Mouse (Mus musculus) forebrain, embryonic 15.5 days (tissue): ENCODE results near the gene 4930596D02Rik. TPM values are rescaled to one million over a fixed set of nuclear protein-coding genes. Genes with fewer than 3 reads are reported as not detected.

Source experiments
- ATAC-seq: fragments of 200-750 bp; cut with Nextera tagmentation; replicated peaks from 2 replicates; pipeline ENCODE4 v1.8.0; 2017; ENCODE audit warnings: mild to moderate bottlenecking, moderate TSS enrichment, moderate library complexity
- H3K27ac ChIP-seq: fragments of 300-500 bp; sonication (generic); replicated peaks from 2 replicates; pipeline ENCODE4 v1.5.1; 2015; ENCODE audit warnings: mild to moderate bottlenecking, inconsistent platforms
- H3K27me3 ChIP-seq: fragments of 300-500 bp; sonication (generic); 2 replicates; pipeline ENCODE4 v1.6.1; 2015; ENCODE audit warnings: inconsistent platforms
- H3K36me3 ChIP-seq: fragments of 300-500 bp; sonication (generic); 2 replicates; pipeline ENCODE4 v1.6.1; 2015; ENCODE audit warnings: mild to moderate bottlenecking, inconsistent platforms
- H3K4me1 ChIP-seq: fragments of 300-500 bp; sonication (generic); 2 replicates; pipeline ENCODE4 v1.6.1; 2015; ENCODE audit warnings: inconsistent platforms
- H3K4me2 ChIP-seq: fragments of 300-500 bp; sonication (generic); replicated peaks from 2 replicates; pipeline ENCODE4 v1.6.1; 2015; ENCODE audit warnings: mild to moderate bottlenecking, inconsistent platforms
- H3K4me3 ChIP-seq: fragments of 300-500 bp; sonication (generic); 2 replicates; pipeline ENCODE4 v1.5.1; 2015; ENCODE audit warnings: mild to moderate bottlenecking, inconsistent platforms
- H3K9ac ChIP-seq: fragments of 300-500 bp; sonication (generic); replicated peaks from 2 replicates; pipeline ENCODE4 v1.6.1; 2015; ENCODE audit warnings: mild to moderate bottlenecking, inconsistent platforms
- H3K9me3 ChIP-seq: fragments of 300-500 bp; sonication (generic); 2 replicates; pipeline ENCODE4 v1.6.1; 2016; ENCODE audit warnings: inconsistent platforms
- WGBS: fragments of 180-500 bp; shearing (Covaris S2); methylation state at CpG from one replicate; pipeline ENCODE4 v1.1.7; 2015; ENCODE audit warnings: mixed read lengths; 5-methylcytosine and 5-hydroxymethylcytosine counted together
- polyA plus RNA-seq: library from polyadenylated mRNA; unstranded; fragments of >200 nt; fragmentation: Nextera tagmentation; extraction: Ambion mirVana; gene quantifications from 2 replicates; pipeline ENCODE4 v1.2.1, GENCODE M21; 2015

The 4930596D02Rik gene
- not detected in 2 replicates for polyA plus RNA-seq

- Histone ChIP-seq H3K27ac (no peak within 1 kb of the TSS), H3K9me3 (no peaks in the 10 kb centered on the region), H3K4me1 (no peaks in the 10 kb centered on the region), H3K27me3 (no peaks in the 10 kb centered on the region), H3K4me3 (no peak within 1 kb of the TSS), H3K4me2 (no peak within 1 kb of the TSS), H3K9ac (no peak within 1 kb of the TSS), H3K36me3 (no peaks in the 10 kb centered on the region)
- WGBS, result 76% methylated on average over 4 of the region's 4 CpGs
- ATAC-seq, result no peak
Measured at GRCm38 (mm10) chr14:35811878-35812277, at the start of gene 4930596D02Rik. Gene 4930596D02Rik, minus strand, starts transcription at chr14:35811978.

DNA sequence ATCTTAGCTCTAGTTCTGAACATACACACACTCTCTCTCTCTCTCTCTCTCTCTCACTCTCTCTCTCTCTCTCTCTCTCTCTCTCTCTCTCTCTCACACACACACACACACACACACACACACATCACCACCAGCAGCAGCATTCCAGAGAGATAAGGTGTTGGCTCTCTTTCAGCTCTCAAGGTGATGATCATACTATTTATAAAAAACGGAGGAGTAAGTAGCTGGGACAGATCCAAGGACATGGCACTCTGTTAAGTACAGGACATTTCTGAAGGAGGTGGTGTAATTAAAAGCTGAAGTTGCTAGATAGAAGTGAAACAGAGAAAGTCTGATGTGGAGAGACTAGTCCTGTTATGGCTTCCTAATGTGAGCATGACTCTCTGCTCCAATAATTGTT, 41.5 kb upstream of the 4930596D02Rik start:
- Histone ChIP-seq H3K4me3 (no peak overlapping the region), H3K9ac (no peak overlapping the region), H3K36me3 (no peaks in the 10 kb centered on the region), H3K4me1 (peaks cover 4% of the 10 kb centered on the region; the same call in 1 of the 2 replicates), H3K27me3 (no peaks in the 10 kb centered on the region), H3K4me2 (no peak overlapping the region), H3K27ac (no peak overlapping the region), H3K9me3 (no peaks in the 10 kb centered on the region)
- 75% methylated on average over 1 of the region's 1 CpGs for WGBS
- no peak for ATAC-seq

DNA sequence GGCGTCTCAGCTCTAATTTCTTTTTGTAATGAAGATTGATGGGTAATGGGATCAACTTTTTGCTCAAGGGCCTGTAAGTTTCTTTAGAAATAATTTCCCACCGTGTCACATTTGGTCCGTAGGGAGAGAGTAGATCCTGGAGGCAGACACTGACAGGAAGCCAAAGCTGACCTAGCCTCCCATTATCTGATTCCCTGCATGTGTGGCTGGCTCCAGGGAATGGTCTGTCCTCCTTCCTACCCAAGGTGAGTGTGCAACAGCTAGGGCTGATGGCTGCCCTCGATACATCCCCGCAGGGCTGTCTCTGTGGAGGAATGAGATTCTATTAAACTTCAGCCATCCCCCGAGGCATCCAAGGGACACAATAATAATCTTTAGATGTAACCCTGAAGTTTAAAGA, 33.5 kb upstream of the 4930596D02Rik start:
- Histone ChIP-seq H3K27ac (no peak overlapping the region), H3K36me3 (no peaks in the 10 kb centered on the region), H3K27me3 (no peaks in the 10 kb centered on the region), H3K9ac (no peak overlapping the region), H3K9me3 (no peaks in the 10 kb centered on the region), H3K4me1 (no peaks in the 10 kb centered on the region), H3K4me3 (no peak overlapping the region), H3K4me2 (no peak overlapping the region)
- no peak for ATAC-seq
- WGBS, result 88% methylated on average over 6 of the region's 6 CpGs

DNA sequence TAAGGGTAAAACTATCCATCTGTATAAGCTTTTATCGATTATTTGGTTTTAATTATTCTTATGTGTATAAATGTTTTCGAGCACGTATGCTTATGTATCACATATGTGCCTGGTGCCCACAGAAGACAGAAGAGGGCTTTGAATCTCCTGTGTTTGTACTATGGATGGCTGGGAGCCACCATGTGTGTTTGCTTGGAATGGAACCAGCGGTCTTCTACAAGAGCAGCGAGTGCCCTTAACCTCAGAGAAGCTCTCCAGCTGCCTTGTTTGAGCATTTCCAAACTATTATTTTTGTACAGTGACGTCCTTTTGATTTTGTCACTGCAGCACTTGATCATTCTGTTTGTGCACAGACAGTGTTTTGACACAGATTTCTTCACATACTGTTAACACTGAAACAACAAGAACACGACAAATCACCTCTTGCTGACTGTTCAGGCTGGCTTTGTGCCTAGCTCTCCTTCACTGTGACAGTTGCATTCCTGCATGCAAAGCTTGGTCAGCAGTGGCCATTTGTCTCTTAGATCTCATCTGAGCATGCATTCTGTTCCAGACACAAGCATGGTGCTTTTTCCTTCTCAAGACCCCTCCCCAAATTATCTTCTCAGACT, 30.4 kb upstream of the 4930596D02Rik start:
- no peak overlapping the region for H3K4me3 ChIP-seq
- no peaks in the 10 kb centered on the region for H3K9me3 ChIP-seq
- peak; percentile 41; the same call in 1 of the 2 replicates for ATAC-seq
- WGBS, result 50% methylated on average over 7 of the region's 7 CpGs
- no peak overlapping the region for H3K27ac ChIP-seq
- no peaks in the 10 kb centered on the region for H3K36me3 ChIP-seq
- no peak overlapping the region for H3K4me2 ChIP-seq
- no peak overlapping the region for H3K9ac ChIP-seq
- H3K4me1 ChIP-seq, result no peaks in the 10 kb centered on the region
- no peaks in the 10 kb centered on the region for H3K27me3 ChIP-seq

DNA sequence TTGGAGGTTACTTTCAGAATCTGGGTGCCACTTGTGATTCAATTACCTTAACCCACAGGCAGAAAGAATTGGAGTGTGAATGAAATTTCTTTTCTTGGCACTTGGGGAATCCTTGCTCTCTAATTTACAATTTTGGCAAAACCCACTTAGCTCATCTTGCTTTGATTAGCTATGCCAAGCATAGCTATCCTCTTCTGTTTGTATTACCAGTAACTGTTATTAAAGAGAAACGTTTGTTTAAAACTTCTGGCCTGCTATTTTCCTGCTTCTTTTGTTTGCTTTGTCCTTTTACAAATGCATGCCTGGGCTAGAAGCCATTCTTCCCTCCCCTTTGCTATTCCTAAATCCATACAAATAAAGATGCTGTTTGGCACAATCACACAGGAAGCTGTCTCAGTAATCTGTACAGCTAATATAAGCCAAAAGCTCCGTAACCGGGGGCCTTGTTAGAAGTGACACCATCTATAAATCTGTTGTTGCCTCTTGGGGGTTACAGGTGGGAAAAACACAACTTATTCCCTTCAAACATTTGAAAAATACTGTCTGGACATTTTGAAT, 19.0 kb downstream of the 4930596D02Rik start:
- peak; percentile 70; the same call in 1 of the 2 replicates for ATAC-seq

DNA sequence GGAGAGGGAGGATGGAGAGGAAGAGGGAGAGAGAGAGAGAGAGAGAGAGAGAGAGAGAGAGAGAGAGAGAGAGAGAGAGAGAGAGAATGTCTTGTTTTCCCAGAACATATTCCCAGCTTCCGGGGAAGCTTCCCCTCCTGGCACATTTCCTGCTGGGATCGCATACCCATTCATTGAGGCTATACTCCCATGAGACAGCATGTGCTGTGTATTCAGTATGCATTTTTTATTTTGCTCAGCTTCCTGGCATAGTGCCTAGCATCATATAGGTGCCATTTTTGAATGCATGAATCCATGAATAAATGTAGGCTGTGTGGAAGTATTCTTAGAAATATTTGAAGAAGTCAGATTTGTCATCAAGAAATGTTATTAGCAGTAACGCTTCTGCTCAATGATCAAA, 31.7 kb downstream of the 4930596D02Rik start:
- no peak overlapping the region for H3K4me2 ChIP-seq
- H3K9me3 ChIP-seq, result no peaks in the 10 kb centered on the region
- H3K9ac ChIP-seq, result no peak overlapping the region
- H3K4me3 ChIP-seq, result no peak overlapping the region
- H3K27me3 ChIP-seq, result no peaks in the 10 kb centered on the region
- no peaks in the 10 kb centered on the region for H3K36me3 ChIP-seq
- H3K27ac ChIP-seq, result no peak overlapping the region
- 65% methylated on average over 3 of the region's 3 CpGs for WGBS
- H3K4me1 ChIP-seq, result no peaks in the 10 kb centered on the region
- ATAC-seq, result peak; percentile 43; the same call in 1 of the 2 replicates

More for the DNA sequence above, 19.0 kb downstream of the 4930596D02Rik start:
- no peaks in the 10 kb centered on the region for H3K27me3 ChIP-seq
- 15% methylated on average over 3 of the region's 3 CpGs for WGBS
- no peak overlapping the region for H3K9ac ChIP-seq
- H3K4me2 ChIP-seq, result no peak overlapping the region
- no peaks in the 10 kb centered on the region for H3K9me3 ChIP-seq
- H3K4me1 ChIP-seq, result 0 out of 2 replicates have a peak, but pooled peaks cover 12% of the 10 kb centered on the region
- no peak overlapping the region for H3K27ac ChIP-seq
- no peaks in the 10 kb centered on the region for H3K36me3 ChIP-seq
- H3K4me3 ChIP-seq, result no peak overlapping the region

- Histone ChIP-seq H3K4me3 (no peak overlapping the region), H3K4me2 (no peak overlapping the region), H3K27me3 (no peaks in the 10 kb centered on the region), H3K9ac (no peak overlapping the region), H3K27ac (no peak overlapping the region), H3K4me1 (no peaks in the 10 kb centered on the region), H3K9me3 (no peaks in the 10 kb centered on the region), H3K36me3 (no peaks in the 10 kb centered on the region)
- 83% methylated on average over 1 of the region's 1 CpGs for WGBS
- no peak for ATAC-seq
Measured at GRCm38 (mm10) chr14:35773306-35773705, 38.5 kb downstream of the 4930596D02Rik start.
